Mouse (Mus musculus) ovary, postnatal 10 days (tissue): ENCODE results near the gene Asb18.

Experiments used
- DNase-seq: peaks from one replicate; pipeline ENCODE4 v3.0.0; 2022; ENCODE audit warnings: low spot score

Gene Asb18

GRCm38 (mm10) chr1:89932616-89933015, 81.8 kb downstream of the Asb18 start:
- no peak for DNase-seq

GRCm38 (mm10) chr1:89932021-89932423, 82.4 kb downstream of the Asb18 start:
- no peak for DNase-seq

GRCm38 (mm10) chr1:89931120-89931519, 83.3 kb downstream of the Asb18 start, which contains the start of gene Gbx2:
Gene Gbx2 (minus strand): TSS chr1:89931179.
- no peak for DNase-seq

- no peak for DNase-seq
Observed at GRCm38 (mm10) chr1:89930551-89930950, 83.9 kb downstream of the Asb18 start.

- DNase-seq: no peak
Observed at GRCm38 (mm10) chr1:89929721-89930505, 84.6 kb downstream of the Asb18 start.

- no peak for DNase-seq
Observed at GRCm38 (mm10) chr1:89929181-89929580, 85.3 kb downstream of the Asb18 start.

GRCm38 (mm10) chr1:89928676-89929075, 85.8 kb downstream of the Asb18 start:
- DNase-seq: no peak

GRCm38 (mm10) chr1:89927061-89927661, 87.3 kb downstream of the Asb18 start:
- DNase-seq: no peak

GRCm38 (mm10) chr1:89926583-89927060, 87.8 kb downstream of the Asb18 start:
- no peak for DNase-seq

- no peak for DNase-seq
Observed at GRCm38 (mm10) chr1:89925501-89926190, 88.8 kb downstream of the Asb18 start.

- no peak for DNase-seq
Observed at GRCm38 (mm10) chr1:89923642-89924020, 90.8 kb downstream of the Asb18 start.

- no peak for DNase-seq
Observed at GRCm38 (mm10) chr1:89922883-89923641, 91.4 kb downstream of the Asb18 start.

GRCm38 (mm10) chr1:89922282-89922681, 92.2 kb downstream of the Asb18 start:
- DNase-seq: no peak

- DNase-seq: no peak
Observed at GRCm38 (mm10) chr1:89921806-89922205, 92.7 kb downstream of the Asb18 start.

- DNase-seq: no peak
Observed at GRCm38 (mm10) chr1:89919206-89919605, 95.3 kb downstream of the Asb18 start.

GRCm38 (mm10) chr1:89918111-89918510, 96.4 kb downstream of the Asb18 start:
- no peak for DNase-seq

GRCm38 (mm10) chr1:89913611-89914010, 100.9 kb downstream of the Asb18 start:
- DNase-seq: no peak

GRCm38 (mm10) chr1:89912392-89912791, 102.1 kb downstream of the Asb18 start:
- DNase-seq: no peak

- no peak for DNase-seq
Observed at GRCm38 (mm10) chr1:89909796-89910195, 104.7 kb downstream of the Asb18 start.

- DNase-seq: no peak
Observed at GRCm38 (mm10) chr1:89902641-89903040, 111.8 kb downstream of the Asb18 start.

GRCm38 (mm10) chr1:89902236-89902635, 112.2 kb downstream of the Asb18 start:
- DNase-seq: no peak

GRCm38 (mm10) chr1:89901381-89901780, 113.1 kb downstream of the Asb18 start:
- DNase-seq: no peak
